Mouse (Mus musculus) embryonic fibroblast, embryonic 13.5 days (primary cell): ENCODE measurements around the gene Apoe.

ENCODE experiments used
- CTCF ChIP-seq: IDR thresholded peaks from 2 replicates; pipeline ENCODE4 v1.5.1; 2011; ENCODE audit warnings: mild to moderate bottlenecking, control low read depth, low read length, moderate library complexity, borderline replicate concordance; ENCODE audit not compliant: insufficient read depth
- POLR2A ChIP-seq: IDR thresholded peaks from 2 replicates; pipeline ENCODE4 v1.6.1; 2011; ENCODE audit warnings: low read depth, mild to moderate bottlenecking, control low read depth, low read length, moderate library complexity

DNA sequence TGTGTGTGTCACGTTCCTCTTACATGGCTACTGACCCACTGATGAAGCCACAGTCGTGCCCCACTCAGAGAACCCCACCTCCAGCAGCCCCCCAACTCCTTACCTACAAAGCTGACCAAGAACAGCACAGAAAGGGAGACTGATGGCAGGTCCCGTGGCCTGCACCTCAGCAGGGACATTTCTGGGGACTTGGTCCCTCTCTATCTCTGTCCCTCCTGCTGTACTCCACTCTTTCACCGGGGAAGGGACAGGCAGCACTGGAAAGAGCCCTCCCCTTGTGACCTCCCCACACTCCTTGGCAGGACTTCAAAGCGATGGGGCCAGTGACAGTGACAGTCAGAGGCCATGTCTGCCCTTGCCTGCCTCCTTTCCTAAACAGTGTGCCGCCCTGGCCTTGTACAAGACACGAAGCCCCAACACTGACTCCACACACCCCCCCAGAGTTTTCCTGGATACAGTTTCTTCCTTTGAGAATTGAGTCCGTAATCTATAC lies 17.7 kb downstream of the Apoe start, which contains the start of the genes Gm44805 and Apoc4:
- TF ChIP-seq CTCF (no peak), POLR2A (no peak)
